Mouse (Mus musculus): Measurements from ENCODE around the gene Atl2. TPM values are rescaled to one million over a fixed set of nuclear protein-coding genes. Genes with fewer than 3 reads are reported as not detected.

Atl2 gene
- polyA plus RNA-seq, 1 experiment from 2014 or later, result 110 TPM

GRCm38 (mm10) chr17:79804747-79805146 is 91.2 kb downstream of the Atl2 start:
- Histone ChIP-seq H3K27me3 (replicated peaks; ENCODE audit: control insufficient read depth, insufficient read depth, low read length) (no peaks in the 10 kb centered on the region), H3K9ac (ENCODE audit: low read depth, low read length) (no peak overlapping the region), H3K36me3 (ENCODE audit: control insufficient read depth, insufficient read depth) (no peaks in the 10 kb centered on the region), H3K4me1 (replicated peaks; ENCODE audit: control insufficient read depth, insufficient read depth, low read length) (no peaks in the 10 kb centered on the region; the same call in 1 of the 2 replicates), H3K9me3 (ENCODE audit: control insufficient read depth) (no peaks in the 10 kb centered on the region), H3K27ac (ENCODE audit: low read depth, low read length) (no peak overlapping the region), H3K4me2 (replicated peaks; ENCODE audit: low read depth) (no peak overlapping the region), H3K4me3 (ENCODE audit: low read depth, low read length) (no peak overlapping the region)
- WGBS, result 54% methylated on average over 2 of the region's 2 CpGs
- ATAC-seq, result no peak
- no peak for TF ChIP-seq CTCF (IDR thresholded peaks at IDR 0.05; ENCODE audit: low read depth)

GRCm38 (mm10) chr17:79802056-79802455 is 93.9 kb downstream of the Atl2 start:
- TF ChIP-seq CTCF (IDR thresholded peaks at IDR 0.05; ENCODE audit: low read depth), result no peak
- H3K27me3 ChIP-seq (replicated peaks; ENCODE audit: control insufficient read depth, insufficient read depth, low read length), result no peaks in the 10 kb centered on the region
- no peaks in the 10 kb centered on the region for H3K4me1 ChIP-seq (replicated peaks; ENCODE audit: control insufficient read depth, insufficient read depth, low read length)
- ATAC-seq, result no peak
- no peak overlapping the region for H3K27ac ChIP-seq (ENCODE audit: low read depth, low read length)
- no peaks in the 10 kb centered on the region for H3K9me3 ChIP-seq (ENCODE audit: control insufficient read depth)
- H3K4me3 ChIP-seq (ENCODE audit: low read depth, low read length), result no peak overlapping the region
- no peak overlapping the region for H3K9ac ChIP-seq (ENCODE audit: low read depth, low read length)
- no peak overlapping the region for H3K4me2 ChIP-seq (replicated peaks; ENCODE audit: low read depth)
- no peaks in the 10 kb centered on the region for H3K36me3 ChIP-seq (ENCODE audit: control insufficient read depth, insufficient read depth)
- WGBS, result 61% methylated on average over 7 of the region's 7 CpGs

GRCm38 (mm10) chr17:79798831-79799230 is 97.1 kb downstream of the Atl2 start:
- 91% methylated on average over 10 of the region's 10 CpGs for WGBS
- no peak for ATAC-seq
- no peak for TF ChIP-seq CTCF (IDR thresholded peaks at IDR 0.05; ENCODE audit: low read depth)
- Histone ChIP-seq H3K27me3 (replicated peaks; ENCODE audit: control insufficient read depth, insufficient read depth, low read length) (no peaks in the 10 kb centered on the region), H3K4me3 (ENCODE audit: low read depth, low read length) (no peak overlapping the region), H3K9me3 (ENCODE audit: control insufficient read depth) (no peaks in the 10 kb centered on the region), H3K27ac (ENCODE audit: low read depth, low read length) (no peak overlapping the region), H3K9ac (ENCODE audit: low read depth, low read length) (no peak overlapping the region), H3K36me3 (ENCODE audit: control insufficient read depth, insufficient read depth) (no peaks in the 10 kb centered on the region), H3K4me2 (replicated peaks; ENCODE audit: low read depth) (no peak overlapping the region), H3K4me1 (replicated peaks; ENCODE audit: control insufficient read depth, insufficient read depth, low read length) (no peaks in the 10 kb centered on the region)

Other genes with a start within 250 kb of the Atl2 start
- 3.7 and 4.4 TPM in 2 replicates for gene Cyp1b1, start 181.1 kb downstream of the Atl2 start, polyA plus RNA-seq (2015; fragmentation: Nextera tagmentation; extraction: Ambion mirVana)
- gene Hnrnpll, start 166.2 kb upstream of the Atl2 start, polyA plus RNA-seq (2015; fragmentation: Nextera tagmentation; extraction: Ambion mirVana), result 21.9 and 22.1 TPM in 2 replicates
- 73.5 and 86.6 TPM in 2 replicates for gene Galm, start 231.3 kb upstream of the Atl2 start, polyA plus RNA-seq (2015; fragmentation: Nextera tagmentation; extraction: Ambion mirVana)